Mouse (Mus musculus) embryonic facial prominence, embryonic 13.5 days (tissue): Measurements from ENCODE around the gene Trip11. TPM values are rescaled to one million over a fixed set of nuclear protein-coding genes. Genes with fewer than 3 reads are reported as not detected.
"Not testable (repeated sequence)": the region's sequence is repeated elsewhere in the genome, so short reads cannot be mapped to it uniquely, and the experiment has no call there.

Experiments
- ATAC-seq: fragments of 200-750 bp; cut with Nextera tagmentation; 2 replicates; pipeline ENCODE4 v1.8.0; 2017; ENCODE audit warnings: low read depth; ENCODE audit not compliant: insufficient number of reproducible peaks, insufficient read depth, low FRiP score, low TSS enrichment
- H3K27ac ChIP-seq: fragments of 300-500 bp; sonication (generic); 2 replicates; pipeline ENCODE4 v1.5.1; 2015; ENCODE audit warnings: moderate library complexity, mild to moderate bottlenecking, inconsistent platforms
- H3K27me3 ChIP-seq: fragments of 300-500 bp; sonication (generic); 2 replicates; pipeline ENCODE4 v1.6.1; 2015; ENCODE audit warnings: mild to moderate bottlenecking, inconsistent platforms
- H3K36me3 ChIP-seq: fragments of 300-500 bp; sonication (generic); 2 replicates; pipeline ENCODE4 v1.6.1; 2015; ENCODE audit warnings: mild to moderate bottlenecking, inconsistent platforms
- H3K4me1 ChIP-seq: fragments of 300-500 bp; sonication (generic); 2 replicates; pipeline ENCODE4 v1.6.1; 2015; ENCODE audit warnings: inconsistent platforms
- H3K4me2 ChIP-seq: fragments of 300-500 bp; sonication (generic); 2 replicates; pipeline ENCODE4 v1.6.1; 2015; ENCODE audit warnings: moderate library complexity, mild to moderate bottlenecking, inconsistent platforms
- H3K4me3 ChIP-seq: fragments of 300-500 bp; sonication (generic); 2 replicates; pipeline ENCODE4 v1.5.1; 2015; ENCODE audit warnings: mild to moderate bottlenecking, inconsistent platforms
- H3K9ac ChIP-seq: fragments of 300-500 bp; sonication (generic); 2 replicates; pipeline ENCODE4 v1.6.1; 2015; ENCODE audit warnings: mild to moderate bottlenecking, inconsistent platforms
- H3K9me3 ChIP-seq: fragments of 300-500 bp; sonication (generic); 2 replicates; pipeline ENCODE4 v1.6.1; 2016; ENCODE audit warnings: inconsistent platforms
- WGBS: fragments of 180-500 bp; shearing (Covaris S2); methylation state at CpG from one replicate; pipeline ENCODE4 v1.1.7; 2015; ENCODE audit warnings: mixed read lengths; 5-methylcytosine and 5-hydroxymethylcytosine counted together
- polyA plus RNA-seq: library from polyadenylated mRNA; unstranded; fragments of >200 nt; fragmentation: Nextera tagmentation; extraction: Ambion mirVana; gene quantifications from 2 replicates; pipeline ENCODE4 v1.2.1, GENCODE M21; 2015

Gene Trip11
- 35.3 and 36.4 TPM in 2 replicates for polyA plus RNA-seq

DNA sequence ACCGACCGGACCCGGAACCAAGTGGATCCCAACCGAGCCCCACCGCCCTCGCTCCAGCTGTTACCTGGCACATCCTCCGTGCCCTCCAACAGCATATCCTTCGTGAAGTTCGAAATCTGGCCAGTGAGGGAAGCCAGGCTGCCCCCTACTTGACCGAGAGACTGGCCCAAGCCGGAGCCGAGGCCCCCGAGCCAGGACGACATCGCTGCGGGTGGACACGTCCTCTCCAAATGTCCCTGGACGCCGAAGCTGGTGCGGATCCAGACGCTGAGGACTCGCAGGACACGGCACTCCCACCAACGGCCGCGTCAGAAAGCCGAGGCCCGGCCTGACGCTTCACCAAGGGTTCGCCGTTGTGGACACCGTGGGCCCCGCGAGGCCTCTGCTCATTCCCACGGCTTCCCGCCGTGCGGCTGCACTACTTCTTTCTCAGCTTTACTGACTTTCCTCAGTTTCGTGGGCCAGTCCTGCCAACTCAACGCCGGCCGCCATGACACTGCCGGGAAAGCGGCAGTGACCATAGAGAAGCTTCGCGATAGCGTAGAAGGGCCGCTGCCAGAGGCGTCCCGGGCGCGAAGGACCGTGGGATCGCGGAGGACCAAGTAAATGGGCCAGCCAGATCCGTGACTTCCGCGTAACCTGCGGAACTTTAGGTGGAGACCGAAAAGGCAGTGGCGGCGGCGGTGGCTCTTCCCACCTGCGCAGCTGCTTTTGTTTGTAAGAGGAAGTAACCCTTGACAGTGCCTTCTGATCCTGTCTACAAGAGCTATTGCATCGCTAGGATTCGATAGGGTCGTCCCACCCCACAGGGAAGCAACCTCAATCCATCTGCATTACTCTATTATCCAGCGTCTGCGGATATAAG, at the start of gene Trip11:
Gene Trip11, minus strand, starts transcription at position 642 of the 865 bp plus-strand sequence.
- peaks cover 21% of the 10 kb centered on the region for H3K4me1 ChIP-seq
- H3K4me3 ChIP-seq, result peak within 1 kb of the TSS; percentile 74
- peak within 1 kb of the TSS; percentile 74 for H3K4me2 ChIP-seq
- peak within 1 kb of the TSS; percentile 95 for H3K9ac ChIP-seq
- H3K27ac ChIP-seq, result peak within 1 kb of the TSS; percentile 90
- under 1% methylated on average over 69 of the region's 69 CpGs for WGBS
- peaks cover 16% of the 10 kb centered on the region for H3K36me3 ChIP-seq
- no peaks in the 10 kb centered on the region for H3K27me3 ChIP-seq
- ATAC-seq, result peak; percentile 94
- 0 out of 2 replicates have a peak, but pooled peaks cover 4% of the 10 kb centered on the region for H3K9me3 ChIP-seq

DNA sequence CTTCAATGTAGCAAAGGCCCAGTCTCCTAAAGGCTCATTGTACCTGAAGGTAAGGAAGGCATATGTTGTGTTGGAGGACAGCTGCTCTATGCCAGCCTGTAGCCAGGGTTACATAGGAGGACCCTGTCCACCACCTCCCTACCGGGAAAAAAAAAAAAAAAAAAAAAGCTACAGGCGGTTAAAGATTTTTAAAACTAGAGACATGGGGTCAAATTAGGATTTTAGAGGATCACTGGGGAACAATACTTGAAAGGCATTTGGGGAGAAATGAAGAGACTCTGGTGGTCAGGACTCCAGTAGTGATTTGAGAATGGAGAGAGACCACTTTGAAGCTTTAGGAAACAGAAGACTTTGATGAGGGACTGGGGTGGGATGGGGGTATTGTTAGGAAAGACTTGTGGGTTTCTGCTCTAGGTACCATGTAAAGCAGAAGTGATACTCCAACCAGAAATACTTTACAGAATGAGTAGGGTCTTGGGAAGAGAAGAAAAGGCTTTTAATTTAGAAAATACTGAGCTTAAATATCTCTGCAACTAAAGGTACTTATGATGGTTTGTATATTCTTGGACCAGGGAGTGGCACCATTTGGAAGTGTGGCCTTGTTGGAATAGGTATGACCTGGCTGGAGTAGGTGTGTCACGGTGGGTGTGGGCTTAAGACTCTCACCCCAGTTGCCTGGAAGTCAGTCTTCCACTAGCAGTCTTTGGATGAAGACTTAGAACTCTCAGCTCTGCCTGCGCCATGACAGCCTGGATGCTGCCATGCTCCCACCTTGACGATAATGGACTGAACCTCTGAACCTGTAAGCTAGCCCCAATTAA, 46.1 kb upstream of the Trip11 start:
- H3K27ac ChIP-seq, ATAC-seq, H3K27me3 ChIP-seq, H3K9me3 ChIP-seq, H3K36me3 ChIP-seq: not testable (repeated sequence)
- peak overlapping the region; percentile 32; the same call in 1 of the 2 replicates for H3K9ac ChIP-seq
- H3K4me1 ChIP-seq, result peaks cover 16% of the 10 kb centered on the region
- WGBS, result 86% methylated on average over 5 of the region's 5 CpGs
- H3K4me3 ChIP-seq, result peak overlapping the region; percentile 86; the same call in 1 of the 2 replicates
- peak overlapping the region; percentile 70; the same call in 1 of the 2 replicates for H3K4me2 ChIP-seq

DNA sequence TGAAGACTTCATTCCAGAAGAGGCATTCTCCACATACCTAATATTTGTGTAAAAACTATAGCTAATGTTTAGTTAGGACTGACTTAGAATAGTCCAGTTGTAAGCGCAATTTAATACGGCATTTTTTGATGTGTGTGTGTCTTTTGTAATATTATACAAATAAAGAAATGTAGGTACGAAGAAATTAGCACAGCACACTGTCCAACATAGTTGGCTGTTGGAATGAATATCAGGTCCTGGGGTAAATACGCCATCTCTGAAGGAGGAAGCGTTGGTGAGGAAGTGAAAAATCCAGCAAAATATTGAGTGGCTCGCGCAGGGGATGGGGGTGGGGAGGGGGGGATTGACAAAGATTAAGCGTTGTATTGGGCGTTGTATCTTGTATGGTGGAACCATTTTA, 45.5 kb upstream of the Trip11 start:
- H3K4me1 ChIP-seq, result peaks cover 16% of the 10 kb centered on the region
- H3K36me3 ChIP-seq, result peaks cover 4% of the 10 kb centered on the region; the same call in 1 of the 2 replicates
- H3K4me2 ChIP-seq, result peak overlapping the region; percentile 70
- 52% methylated on average over 9 of the region's 9 CpGs for WGBS
- H3K4me3 ChIP-seq, result peak overlapping the region; percentile 86
- H3K27me3 ChIP-seq, result no peaks in the 10 kb centered on the region
- ATAC-seq, result no peak
- H3K27ac ChIP-seq, result no peak overlapping the region
- no peaks in the 10 kb centered on the region for H3K9me3 ChIP-seq
- peak overlapping the region; percentile 32; the same call in 1 of the 2 replicates for H3K9ac ChIP-seq

DNA sequence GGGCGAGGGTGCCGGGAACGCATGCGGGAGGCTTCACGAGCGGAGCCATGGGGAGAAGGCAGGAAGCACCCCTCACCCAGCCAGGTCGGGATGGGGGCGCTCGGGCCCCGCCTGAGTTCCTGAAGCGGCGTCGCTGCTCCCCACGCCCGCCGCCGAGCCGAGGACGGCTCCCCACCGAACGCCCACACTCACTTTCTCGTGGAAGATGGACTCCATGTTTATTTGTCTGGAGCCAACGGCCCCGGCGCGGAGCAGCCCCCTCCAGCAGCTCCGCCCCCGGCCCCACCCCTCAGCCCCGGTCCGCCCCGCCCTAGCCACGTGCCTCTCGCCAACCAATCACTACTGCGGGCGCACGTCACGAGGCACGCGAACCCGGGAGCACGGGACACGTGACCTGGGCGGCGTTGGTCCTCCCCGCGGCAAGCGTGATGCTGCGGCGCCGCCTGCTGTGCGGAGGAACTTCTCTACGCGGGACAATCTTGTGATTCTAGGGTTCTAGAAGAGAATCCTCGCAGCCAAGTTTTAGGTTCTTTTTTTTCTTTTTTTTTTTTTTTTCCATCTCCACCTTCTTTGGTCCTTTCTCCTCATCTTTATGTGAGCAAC, 45.0 kb upstream of the Trip11 start, which contains the start of gene Atxn3:
Gene Atxn3, minus strand, starts transcription at position 305 of the 603 bp plus-strand sequence.
- no peaks in the 10 kb centered on the region for H3K27me3 ChIP-seq

DNA sequence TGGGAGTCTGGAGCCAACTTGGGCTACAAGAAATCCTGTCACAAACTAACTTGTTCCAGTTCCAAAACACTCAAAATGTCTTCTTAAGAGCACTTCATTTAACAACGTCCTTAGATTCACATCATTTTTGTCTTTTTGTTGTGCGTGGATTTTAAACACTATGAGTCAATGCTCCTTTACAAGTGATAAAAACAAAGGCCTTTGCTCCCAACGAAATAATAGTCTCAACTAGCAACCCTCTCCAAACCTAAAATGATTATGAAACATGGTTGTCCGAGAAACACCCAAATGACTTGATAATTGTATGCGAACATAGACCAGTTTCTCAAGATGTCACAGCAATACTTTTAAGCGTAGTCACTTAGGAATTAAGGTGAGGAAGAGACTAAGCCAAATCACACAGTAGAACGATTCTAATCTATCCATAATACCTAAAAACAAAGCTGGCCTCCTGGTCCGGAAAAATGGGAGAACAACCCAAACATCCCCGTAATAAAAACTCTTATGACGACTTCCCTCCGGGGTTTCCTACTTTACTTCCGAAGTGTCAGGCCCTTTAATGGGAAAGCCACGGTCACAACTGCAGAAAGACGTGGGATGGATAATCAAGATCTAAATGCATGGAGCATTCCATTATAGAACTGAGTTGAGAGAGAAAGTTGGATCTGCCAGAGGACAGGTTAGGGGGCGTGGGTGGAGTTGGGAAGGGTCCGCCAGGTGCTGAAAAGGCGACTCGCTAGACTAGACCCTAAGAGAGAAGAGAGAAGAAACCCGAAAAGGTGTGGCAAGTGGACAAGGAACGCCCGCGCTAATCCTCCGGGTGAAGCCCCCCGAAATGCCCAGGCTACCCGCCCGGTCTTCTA, 44.2 kb upstream of the Trip11 start:
- 0 out of 2 replicates have a peak, but pooled peaks have one; percentile 7 for ATAC-seq
- 12% methylated on average over 26 of the region's 26 CpGs for WGBS
- Histone ChIP-seq H3K36me3 (peaks cover 4% of the 10 kb centered on the region; the same call in 1 of the 2 replicates), H3K9me3 (no peaks in the 10 kb centered on the region), H3K9ac (peak overlapping the region; percentile 90), H3K4me1 (peaks cover 16% of the 10 kb centered on the region), H3K27me3 (no peaks in the 10 kb centered on the region), H3K27ac (peak overlapping the region; percentile 79), H3K4me2 (peak overlapping the region; percentile 70), H3K4me3 (peak overlapping the region; percentile 86)

More for the DNA sequence above, 45.0 kb upstream of the Trip11 start, which contains the start of gene Atxn3:
- peak; percentile 97 for ATAC-seq
- no peaks in the 10 kb centered on the region for H3K9me3 ChIP-seq
- H3K27ac ChIP-seq, result peak within 1 kb of the TSS; percentile 79
- H3K4me3 ChIP-seq, result peak within 1 kb of the TSS; percentile 86
- H3K9ac ChIP-seq, result peak within 1 kb of the TSS; percentile 90
- H3K4me2 ChIP-seq, result peak within 1 kb of the TSS; percentile 70
- peaks cover 16% of the 10 kb centered on the region for H3K4me1 ChIP-seq
- under 1% methylated on average over 54 of the region's 54 CpGs for WGBS
- H3K36me3 ChIP-seq, result peaks cover 4% of the 10 kb centered on the region; the same call in 1 of the 2 replicates

DNA sequence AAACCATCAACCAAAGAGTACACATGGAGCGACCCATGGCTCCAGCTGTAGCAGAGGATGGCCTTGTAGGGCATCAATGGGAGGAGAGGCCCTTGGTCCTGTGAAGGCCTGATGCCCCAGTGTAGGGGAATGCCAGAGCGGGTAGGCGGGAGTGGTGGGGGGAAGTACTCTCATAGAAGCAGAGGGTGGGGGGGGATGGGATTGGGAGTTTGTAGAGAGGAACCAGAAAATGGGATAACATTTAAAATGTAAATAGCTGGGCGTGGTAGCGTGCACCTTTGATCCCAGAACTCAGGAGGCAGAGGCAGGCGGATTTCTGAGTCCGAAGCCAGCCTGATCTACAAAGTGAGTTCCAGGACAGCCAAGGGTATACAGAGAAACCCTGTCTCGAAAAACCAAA, 42.8 kb upstream of the Trip11 start:
- H3K27me3 ChIP-seq, H3K27ac ChIP-seq, ATAC-seq, H3K4me3 ChIP-seq, H3K9me3 ChIP-seq, H3K36me3 ChIP-seq, H3K9ac ChIP-seq, H3K4me2 ChIP-seq: not testable (repeated sequence)
- peaks cover 16% of the 10 kb centered on the region for H3K4me1 ChIP-seq
- WGBS, result 95% methylated on average over 8 of the region's 8 CpGs

DNA sequence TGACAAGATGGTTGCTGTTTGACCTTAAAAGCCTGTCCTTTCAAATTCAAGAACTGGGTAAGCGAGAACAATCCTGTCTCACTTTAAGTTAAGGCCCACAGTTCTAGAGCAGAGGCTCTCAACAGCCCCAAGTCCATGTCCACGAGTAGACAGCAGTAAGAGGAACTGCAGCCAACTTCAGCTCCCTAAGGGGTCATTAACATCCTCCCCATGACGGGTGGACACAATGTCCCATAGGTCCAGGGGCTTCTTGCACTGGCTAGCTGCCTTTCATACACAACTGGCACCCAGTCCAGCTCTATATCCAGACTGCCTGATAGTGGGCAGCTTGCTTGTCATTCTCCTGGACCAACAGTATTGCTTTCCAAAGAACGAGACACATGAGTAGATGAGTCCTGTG, 35.7 kb upstream of the Trip11 start:
- Histone ChIP-seq H3K27me3 (no peaks in the 10 kb centered on the region), H3K36me3 (peaks cover 34% of the 10 kb centered on the region), H3K27ac (no peak overlapping the region), H3K9ac (no peak overlapping the region), H3K9me3 (no peaks in the 10 kb centered on the region), H3K4me1 (no peaks in the 10 kb centered on the region), H3K4me3 (no peak overlapping the region), H3K4me2 (no peak overlapping the region)
- 76% methylated on average over 4 of the region's 4 CpGs for WGBS
- no peak for ATAC-seq

DNA sequence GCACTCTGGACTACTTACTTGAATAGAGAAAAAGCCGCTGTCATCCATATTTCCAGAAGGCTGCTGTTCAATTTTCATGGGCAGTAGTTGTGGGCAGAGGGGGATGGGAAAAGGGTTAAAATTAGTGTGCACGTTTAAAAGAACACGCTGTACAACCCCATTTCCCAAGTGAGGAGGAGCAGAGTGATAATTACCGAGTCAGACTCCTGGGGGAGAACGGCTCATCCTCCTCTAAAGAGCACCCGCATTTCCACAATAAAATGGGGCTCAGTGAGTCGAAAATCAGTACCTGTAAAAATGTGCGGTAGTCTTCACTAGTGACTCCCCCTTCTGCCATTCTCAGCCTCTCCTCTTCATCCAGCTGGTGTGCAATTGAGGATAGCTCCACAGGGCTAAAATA, 34.9 kb upstream of the Trip11 start:
- no peak overlapping the region for H3K27ac ChIP-seq
- no peak for ATAC-seq
- no peaks in the 10 kb centered on the region for H3K4me1 ChIP-seq
- H3K4me2 ChIP-seq, result no peak overlapping the region
- H3K9me3 ChIP-seq, result no peaks in the 10 kb centered on the region
- no peak overlapping the region for H3K4me3 ChIP-seq
- H3K9ac ChIP-seq, result no peak overlapping the region
- WGBS, result 90% methylated on average over 8 of the region's 8 CpGs
- H3K36me3 ChIP-seq, result peaks cover 38% of the 10 kb centered on the region
- no peaks in the 10 kb centered on the region for H3K27me3 ChIP-seq

DNA sequence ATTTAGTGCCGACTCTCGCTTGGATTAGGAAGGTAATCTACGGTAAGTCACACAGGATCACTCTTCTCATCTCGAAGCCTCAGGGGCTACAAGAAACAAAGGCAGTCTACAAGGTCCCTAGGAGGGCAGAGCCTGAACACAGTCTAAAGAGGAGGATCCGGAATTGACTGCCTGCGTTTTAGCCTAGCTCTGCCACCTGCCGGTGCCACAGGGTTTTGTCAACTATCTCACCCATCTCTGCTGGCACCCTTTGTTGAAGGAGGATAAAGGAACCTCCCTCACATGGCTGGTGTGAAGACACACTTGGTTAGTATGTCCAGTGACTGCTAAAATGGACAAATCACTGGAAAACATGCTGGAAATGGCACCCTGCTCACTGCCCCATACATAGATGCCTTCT, 24.5 kb upstream of the Trip11 start:
- H3K9ac ChIP-seq, result no peak overlapping the region
- no peak overlapping the region for H3K4me3 ChIP-seq
- no peak for ATAC-seq
- H3K4me1 ChIP-seq, result no peaks in the 10 kb centered on the region
- no peak overlapping the region for H3K4me2 ChIP-seq
- peaks cover 5% of the 10 kb centered on the region; the same call in 1 of the 2 replicates for H3K9me3 ChIP-seq
- WGBS, result 82% methylated on average over 7 of the region's 7 CpGs
- peaks cover 81% of the 10 kb centered on the region for H3K36me3 ChIP-seq
- H3K27me3 ChIP-seq, result no peaks in the 10 kb centered on the region
- no peak overlapping the region for H3K27ac ChIP-seq

DNA sequence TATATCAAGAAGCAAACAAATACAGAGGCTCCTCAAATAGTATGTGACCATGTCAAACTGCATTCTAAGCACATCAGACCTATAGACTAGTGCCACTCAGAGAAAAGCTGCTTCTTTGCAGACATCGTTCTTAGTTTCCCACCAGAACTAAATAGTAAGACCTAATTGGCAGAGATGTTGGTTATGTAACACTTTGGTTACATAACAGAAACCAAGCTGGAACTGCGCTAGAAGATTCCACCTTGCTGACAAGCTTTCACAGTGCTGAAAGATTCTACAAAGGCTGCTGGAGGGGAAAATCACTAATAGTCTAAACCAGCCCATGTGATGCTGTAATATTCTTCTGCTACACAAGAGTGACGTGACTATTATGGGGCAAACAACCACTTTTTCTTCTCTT, 22.2 kb upstream of the Trip11 start:
- WGBS, result 92% methylated on average over 3 of the region's 3 CpGs
- Histone ChIP-seq H3K27ac (no peak overlapping the region), H3K9me3 (0 out of 2 replicates have a peak, but pooled peaks cover 5% of the 10 kb centered on the region), H3K36me3 (peaks cover 82% of the 10 kb centered on the region), H3K4me1 (no peaks in the 10 kb centered on the region), H3K4me2 (no peak overlapping the region), H3K27me3 (no peaks in the 10 kb centered on the region), H3K4me3 (no peak overlapping the region), H3K9ac (no peak overlapping the region)
- ATAC-seq, result no peak
